Mouse (Mus musculus) olfactory bulb, adult 2 months (tissue): ENCODE data around the gene Sectm1b. TPM values are rescaled to one million over a fixed set of nuclear protein-coding genes. Genes with fewer than 3 reads are reported as not detected.
"Not testable (repeated sequence)": the region's sequence is repeated elsewhere in the genome, so short reads cannot be mapped to it uniquely, and the experiment has no call there.

Source experiments
- H3K27ac ChIP-seq: fragments of 200-500 bp; 2 replicates; pipeline ENCODE4 v1.5.1; 2012; ENCODE audit warnings: low read depth, low read length; ENCODE audit not compliant: insufficient read depth
- H3K4me1 ChIP-seq: fragments of 200-500 bp; 2 replicates; pipeline ENCODE4 v1.6.1; 2012; ENCODE audit warnings: low read length; ENCODE audit not compliant: control insufficient read depth, insufficient read depth
- H3K4me3 ChIP-seq: fragments of 200-500 bp; 2 replicates; pipeline ENCODE4 v1.5.1; 2012; ENCODE audit warnings: mild to moderate bottlenecking, low read depth, low read length, moderate library complexity; ENCODE audit not compliant: insufficient read depth
- CTCF ChIP-seq: fragments of 200-500 bp; IDR thresholded peaks from 2 replicates; pipeline ENCODE4 v1.5.1; 2012; ENCODE audit warnings: low read depth, mild to moderate bottlenecking, low read length, moderate library complexity; ENCODE audit not compliant: insufficient read depth
- POLR2A ChIP-seq: fragments of 200-500 bp; IDR thresholded peaks from 2 replicates; pipeline ENCODE4 v1.6.1; 2012; ENCODE audit warnings: mild to moderate bottlenecking, low read depth, low read length, moderate library complexity; ENCODE audit not compliant: insufficient read depth
- WGBS: fragments of 180-500 bp; shearing (Covaris S2); methylation state at CpG from one replicate; pipeline ENCODE4 v1.1.7; 2018; 5-methylcytosine and 5-hydroxymethylcytosine counted together
- polyA plus RNA-seq: library from polyadenylated mRNA; stranded (reverse); fragments of >200 nt; gene quantifications from 2 replicates; pipeline ENCODE4 v1.2.4, GENCODE M21; 2012; ENCODE audit warnings: low replicate concordance; ENCODE audit not compliant: missing spikeins, insufficient read depth, insufficient read length

Sectm1b gene
- polyA plus RNA-seq, 1 experiment, result not detected

GRCm38 (mm10) chr11:121058956-121059355 is 4.4 kb downstream of the Sectm1b start:
- TF ChIP-seq POLR2A, result no peak
- no peak for TF ChIP-seq CTCF
- no peak overlapping the region for H3K27ac ChIP-seq
- H3K4me1 ChIP-seq, result no peaks in the 10 kb centered on the region
- H3K4me3 ChIP-seq, result no peak overlapping the region
- WGBS, result 93% methylated on average over 4 of the region's 4 CpGs

GRCm38 (mm10) chr11:121058122-121058521 is 5.2 kb downstream of the Sectm1b start:
- WGBS, result 83% methylated on average over 5 of the region's 5 CpGs
- H3K4me1 ChIP-seq, result no peaks in the 10 kb centered on the region
- H3K27ac ChIP-seq, result no peak overlapping the region
- H3K4me3 ChIP-seq, result no peak overlapping the region
- TF ChIP-seq POLR2A (no peak), CTCF (no peak)

DNA sequence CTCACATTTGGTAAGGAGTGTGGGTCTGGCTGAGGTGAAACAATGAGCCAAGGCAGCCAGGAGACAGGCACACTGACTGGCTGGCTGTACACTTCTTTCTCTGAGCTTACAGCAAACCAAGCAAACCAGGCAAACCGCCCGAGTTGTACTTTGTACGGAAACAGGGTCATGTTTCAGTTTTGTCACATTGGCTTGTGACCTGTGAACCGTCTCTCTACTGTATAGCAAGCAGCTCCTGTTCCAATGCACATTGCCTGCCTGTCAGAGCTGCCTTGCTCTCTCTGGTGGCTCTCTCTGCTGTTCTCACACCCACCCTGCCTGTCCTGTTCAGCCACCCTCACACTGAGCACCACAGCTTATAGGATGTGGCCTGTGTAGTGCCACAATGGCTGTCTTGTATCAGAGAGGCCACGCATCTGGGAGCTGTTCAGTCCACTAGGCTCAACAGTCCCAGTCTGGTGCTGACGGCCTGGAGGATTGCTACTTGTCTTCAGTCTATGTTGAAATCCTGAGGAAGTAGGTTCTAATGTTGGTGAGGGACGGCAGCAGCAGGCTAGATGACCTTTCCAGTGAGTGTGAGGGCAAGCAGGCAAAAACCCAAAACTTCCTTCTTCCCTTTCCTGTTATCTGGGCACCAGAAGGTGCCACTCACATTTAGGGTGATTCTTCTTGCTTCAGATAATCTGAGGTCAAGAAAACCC is 6.7 kb downstream of the Sectm1b start:
- H3K4me3 ChIP-seq, result no peak overlapping the region
- WGBS, result 82% methylated on average over 7 of the region's 7 CpGs
- H3K4me1 ChIP-seq, result no peaks in the 10 kb centered on the region
- H3K27ac ChIP-seq, result no peak overlapping the region
- no peak for TF ChIP-seq CTCF
- TF ChIP-seq POLR2A, result no peak

- WGBS, result 13% methylated on average over 8 of the region's 8 CpGs
- no peak overlapping the region for H3K4me3 ChIP-seq
- H3K4me1 ChIP-seq, result no peaks in the 10 kb centered on the region
- TF ChIP-seq CTCF (peak; percentile 59), POLR2A (no peak)
- no peak overlapping the region for H3K27ac ChIP-seq
Measured at GRCm38 (mm10) chr11:121053536-121053935, 9.8 kb downstream of the Sectm1b start.

DNA sequence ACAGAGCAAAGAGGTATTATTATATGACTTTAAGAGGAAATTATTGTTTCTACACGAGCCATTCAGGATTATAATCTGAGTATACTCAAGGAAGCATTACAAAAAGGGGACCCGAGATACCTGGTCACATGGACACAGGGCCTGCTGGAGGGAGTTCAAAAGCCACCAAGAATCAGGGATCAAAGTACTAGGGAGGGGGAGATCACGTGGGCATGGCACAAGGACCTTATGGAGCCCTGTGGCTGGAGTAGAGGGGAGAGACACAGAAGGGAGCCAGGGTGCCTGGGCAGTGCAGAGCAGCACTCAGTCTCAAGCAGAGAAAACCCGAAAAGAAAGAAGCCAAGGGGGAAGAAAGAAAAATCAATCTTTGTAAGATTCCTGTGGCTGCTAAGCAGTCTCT is 11.0 kb downstream of the Sectm1b start:
- Histone ChIP-seq H3K4me3 (no peak overlapping the region), H3K27ac (no peak overlapping the region), H3K4me1 (no peaks in the 10 kb centered on the region)
- WGBS, result 82% methylated on average over 4 of the region's 4 CpGs
- TF ChIP-seq CTCF (no peak), POLR2A (no peak)

DNA sequence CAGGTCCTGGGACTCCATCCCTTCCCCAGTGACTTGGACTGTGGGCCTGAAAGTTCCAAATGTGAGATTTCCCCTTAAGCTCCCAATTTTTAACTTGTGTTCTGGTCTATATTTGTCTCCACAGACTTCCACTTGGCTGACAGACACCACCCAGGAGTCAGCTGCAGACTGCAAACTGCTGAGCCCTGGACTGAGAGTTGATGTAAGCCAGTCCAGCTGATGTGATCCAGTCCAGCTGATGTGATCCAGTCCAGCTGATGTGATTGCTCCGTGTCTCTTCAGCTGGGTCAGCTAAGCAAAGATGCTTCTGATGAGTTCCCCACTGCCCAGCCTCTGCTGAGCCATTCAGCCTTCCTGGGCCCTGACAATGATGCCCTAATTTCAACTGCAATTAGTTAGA is 11.6 kb downstream of the Sectm1b start:
- 86% methylated on average over 1 of the region's 1 CpGs for WGBS
- Histone ChIP-seq H3K4me1 (no peaks in the 10 kb centered on the region), H3K4me3 (no peak overlapping the region), H3K27ac (no peak overlapping the region)
- TF ChIP-seq POLR2A, result no peak
- TF ChIP-seq CTCF, result no peak

DNA sequence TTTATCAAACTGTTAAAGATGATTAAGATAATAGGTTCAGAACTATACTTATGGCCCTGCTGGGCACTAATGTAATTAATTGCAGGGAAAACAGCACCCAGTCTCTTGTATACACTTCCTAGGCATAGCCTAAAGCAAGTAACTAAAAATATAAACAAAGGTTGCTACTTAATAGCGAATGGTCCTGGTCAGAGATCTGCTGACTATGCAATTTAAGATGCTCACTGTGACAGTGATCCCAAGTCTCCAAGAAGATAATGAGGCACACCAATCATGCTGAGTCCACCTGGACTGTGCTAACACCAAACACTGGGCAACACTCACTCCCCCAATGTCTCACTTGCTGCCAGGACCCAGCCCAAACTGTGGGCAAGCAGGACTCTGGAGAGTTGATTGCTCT is 13.5 kb downstream of the Sectm1b start:
- H3K4me1 ChIP-seq, result no peaks in the 10 kb centered on the region
- 85% methylated on average over 1 of the region's 1 CpGs for WGBS
- H3K27ac ChIP-seq, result no peak overlapping the region
- no peak for TF ChIP-seq CTCF
- TF ChIP-seq POLR2A, result no peak
- H3K4me3 ChIP-seq, result no peak overlapping the region

DNA sequence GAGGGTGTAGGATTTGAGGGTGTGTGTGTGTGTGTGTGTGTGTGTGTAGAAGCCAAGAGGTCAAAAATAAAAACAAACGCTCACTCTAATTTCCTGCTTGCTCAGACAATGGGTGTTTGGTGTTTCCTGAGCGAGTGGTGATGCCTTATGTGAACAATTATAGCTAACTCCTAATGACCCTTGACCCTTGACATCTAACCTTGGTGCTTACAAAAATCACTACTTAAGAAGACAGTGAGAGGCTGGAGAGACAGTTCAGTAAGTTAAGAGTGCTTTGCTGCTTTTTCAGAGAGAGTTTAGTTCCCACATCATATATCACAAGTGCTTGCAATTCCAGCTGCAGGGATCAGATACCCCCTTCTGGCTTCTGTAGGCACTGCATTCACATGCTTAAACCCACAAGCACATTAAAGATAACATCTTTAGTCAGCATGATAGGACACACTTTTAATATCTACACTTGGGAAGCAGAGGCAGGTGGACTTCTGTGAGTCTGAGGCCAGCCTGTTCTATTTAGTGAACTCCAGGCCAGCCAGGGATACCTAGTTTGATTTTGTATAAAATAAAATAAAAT is 15.5 kb downstream of the Sectm1b start:
- Histone ChIP-seq H3K4me3 (no peak overlapping the region), H3K4me1 (no peaks in the 10 kb centered on the region), H3K27ac (no peak overlapping the region)
- TF ChIP-seq POLR2A (no peak), CTCF (no peak)
- 73% methylated on average over 2 of the region's 2 CpGs for WGBS

- WGBS, result 78% methylated on average over 1 of the region's 1 CpGs
Measured at GRCm38 (mm10) chr11:121045286-121045685, 18.1 kb downstream of the Sectm1b start.

GRCm38 (mm10) chr11:121043025-121043424 is 20.3 kb downstream of the Sectm1b start:
- not testable (repeated sequence) for H3K27ac ChIP-seq, H3K4me1 ChIP-seq, H3K4me3 ChIP-seq
- 74% methylated on average over 1 of the region's 1 CpGs for WGBS

More at GRCm38 (mm10) chr11:121045286-121045685, 18.1 kb downstream of the Sectm1b start:
- no peak for TF ChIP-seq CTCF
- TF ChIP-seq POLR2A, result no peak
- Histone ChIP-seq H3K4me3 (no peak overlapping the region), H3K27ac (no peak overlapping the region), H3K4me1 (no peaks in the 10 kb centered on the region)
